Mouse (Mus musculus) lung, postnatal 14 days (tissue): ENCODE data around the gene Ppm1h.

Experiments
- DNase-seq: peaks from one replicate; pipeline ENCODE4 v3.0.0; 2021

Ppm1h gene

DNA sequence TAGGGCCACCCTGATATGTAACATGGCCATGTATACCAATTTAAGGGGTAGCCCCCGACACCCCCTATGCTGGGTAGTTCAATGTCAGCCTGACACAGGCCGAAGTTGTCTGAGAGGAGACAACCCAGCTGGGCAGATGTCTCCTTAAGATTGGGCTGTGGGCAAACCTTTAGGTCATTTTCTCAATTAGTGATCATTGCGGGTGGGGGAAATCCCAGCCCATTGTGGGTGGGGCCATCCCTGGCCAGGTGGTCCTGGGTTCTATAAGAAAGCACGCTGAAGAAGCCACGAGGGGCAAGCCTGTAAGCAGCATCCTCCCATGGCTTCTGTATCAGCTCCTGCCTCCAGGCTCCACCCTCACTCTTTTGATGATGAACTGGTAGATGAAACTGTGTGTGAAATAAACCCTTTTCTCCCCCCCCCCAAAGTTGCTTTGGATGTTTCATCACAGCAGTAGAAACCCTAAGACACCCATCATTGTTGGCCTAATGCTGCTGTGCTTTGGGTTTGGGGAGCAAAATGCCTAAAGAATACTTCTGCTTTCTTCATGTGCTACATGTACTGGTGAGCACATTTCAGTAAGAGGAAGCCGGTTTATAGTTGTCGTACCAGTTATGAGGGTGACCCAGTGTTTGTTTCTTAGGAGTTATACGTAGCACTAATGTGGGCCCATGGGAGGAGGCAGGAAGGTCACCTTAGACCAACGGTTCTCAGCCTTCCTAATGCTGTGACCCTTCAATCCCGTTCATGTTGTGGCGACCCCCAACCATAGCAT is 68.8 kb downstream of the Ppm1h start:
- no peak for DNase-seq

DNA sequence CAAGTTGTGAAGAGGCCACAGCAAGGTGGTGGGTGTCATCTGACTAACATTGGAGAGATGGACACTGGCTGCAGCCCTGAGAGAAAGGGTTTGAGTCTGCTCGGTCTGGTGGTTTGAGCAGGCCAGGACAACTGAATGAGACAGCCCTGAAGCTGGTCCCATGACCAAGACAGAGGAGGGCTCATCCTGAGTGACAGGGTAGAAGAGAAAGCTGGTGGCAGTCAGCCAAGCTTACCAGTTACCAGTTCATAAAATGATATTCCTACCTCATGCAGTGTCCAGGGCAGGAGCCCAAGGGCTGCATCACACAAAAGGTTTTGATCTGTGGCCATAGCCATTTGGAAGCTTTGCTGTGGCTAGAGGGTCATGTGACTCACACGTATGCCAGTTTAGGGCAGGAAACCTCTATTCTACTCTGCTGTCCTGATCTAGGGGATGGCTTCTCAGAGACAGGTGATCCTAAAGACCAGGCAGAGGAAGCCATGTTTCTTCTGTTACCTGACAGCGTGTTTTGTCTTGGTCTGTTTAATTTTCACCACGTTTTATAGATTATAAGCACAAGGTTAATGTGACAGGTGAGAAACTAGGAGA is 69.9 kb downstream of the Ppm1h start:
- no peak for DNase-seq

DNA sequence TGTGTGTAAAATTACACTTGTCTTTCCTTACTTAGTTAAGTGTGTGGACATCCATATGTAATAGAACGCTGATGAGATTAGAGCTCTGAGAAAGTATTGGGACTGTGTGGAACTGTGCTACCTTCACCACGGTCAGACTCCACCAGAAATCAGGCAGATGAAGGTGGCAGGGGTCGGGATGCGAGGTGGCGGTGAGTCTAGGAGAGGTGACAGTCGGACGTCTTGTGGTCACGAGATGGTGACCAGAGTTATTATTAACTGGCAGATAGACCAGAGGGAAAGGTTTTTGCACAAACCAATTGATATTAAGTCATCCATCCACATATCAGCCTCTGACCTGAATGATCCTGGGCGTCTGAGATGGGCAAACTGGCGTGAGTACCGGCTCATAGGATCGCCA is 70.5 kb downstream of the Ppm1h start:
- DNase-seq: no peak

DNA sequence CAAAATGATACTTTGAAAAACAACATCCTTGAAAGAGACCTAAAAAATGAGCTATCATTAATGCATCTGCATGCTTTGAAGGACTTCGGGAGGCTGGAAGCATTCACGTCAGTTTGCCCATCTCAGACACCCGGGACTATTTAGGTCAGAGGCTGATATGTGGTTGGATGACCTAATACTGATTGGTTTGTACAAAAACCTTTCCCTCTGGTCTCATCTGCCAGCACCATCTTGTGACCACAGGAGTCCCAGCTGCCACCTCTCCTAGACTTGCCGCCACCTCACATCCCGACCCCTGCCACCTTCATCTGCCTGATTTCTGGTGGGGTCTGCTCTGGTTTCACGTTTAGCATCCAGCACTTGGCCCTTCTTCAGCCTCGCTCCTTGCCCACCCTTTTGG is 71.3 kb downstream of the Ppm1h start:
- DNase-seq: no peak

DNA sequence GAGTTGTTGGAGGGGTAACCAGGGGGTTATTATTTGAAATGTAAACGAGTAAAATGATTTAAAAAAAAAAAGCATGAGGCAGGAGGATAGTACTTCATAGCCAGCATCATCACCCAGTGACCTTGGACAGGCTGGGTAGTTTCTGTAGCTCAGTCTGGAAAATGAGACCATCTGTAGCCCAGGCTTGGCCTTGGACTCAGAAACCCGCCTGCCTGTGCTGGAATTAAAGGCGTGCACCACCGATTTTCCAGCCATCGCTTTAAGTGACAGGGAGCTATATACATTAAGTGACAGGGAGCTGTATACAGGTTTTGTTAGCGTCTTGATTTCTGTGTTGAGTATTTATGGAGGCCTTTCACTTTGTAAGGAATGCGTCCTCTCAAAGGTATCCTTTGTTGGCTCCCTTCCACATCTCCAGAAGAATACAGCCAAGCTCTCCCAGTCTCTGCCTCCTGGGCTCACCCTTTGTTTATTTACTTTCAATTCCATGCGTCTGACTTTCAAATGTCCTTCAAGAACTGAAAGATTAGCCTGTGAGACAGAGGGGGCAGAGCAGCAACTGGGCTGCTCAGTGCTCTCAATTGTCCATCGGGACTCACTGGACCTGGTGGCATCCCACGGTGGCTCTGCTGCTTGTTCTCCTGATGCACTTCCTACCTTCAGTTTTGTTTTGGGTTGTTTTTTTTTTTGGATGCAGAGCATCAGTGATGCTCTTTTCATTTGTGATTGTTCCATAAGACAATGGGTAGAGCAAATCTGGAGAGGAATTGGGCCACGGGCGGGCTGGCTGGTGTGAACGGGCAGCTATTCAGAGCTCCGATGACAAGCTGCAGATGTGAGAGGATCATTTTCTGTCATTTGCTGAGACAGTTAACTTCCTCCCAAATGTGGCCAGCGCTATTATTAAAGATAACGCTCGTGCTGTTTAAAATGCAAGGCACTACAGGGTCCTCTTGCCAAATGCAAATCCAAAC is 74.7 kb downstream of the Ppm1h start:
- DNase-seq: no peak

DNA sequence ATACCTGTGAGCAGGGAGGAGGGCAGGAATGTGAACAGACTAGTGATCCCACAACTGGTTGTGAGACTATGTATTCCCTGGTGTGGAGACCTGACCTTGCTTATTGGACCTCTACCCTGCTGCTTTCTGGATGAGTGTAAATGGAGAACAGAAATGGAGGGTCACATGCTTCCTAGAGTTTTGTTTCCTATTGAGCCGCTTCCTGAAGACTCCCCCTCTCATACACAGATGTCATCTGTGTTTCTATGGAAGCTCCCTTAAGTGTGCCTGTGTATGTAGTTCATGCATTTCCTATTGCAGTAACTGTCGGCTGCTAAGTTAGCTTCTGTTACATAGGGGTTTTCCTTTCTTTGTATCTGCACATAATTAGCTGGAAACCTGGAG is 75.4 kb downstream of the Ppm1h start:
- DNase-seq: no peak

DNA sequence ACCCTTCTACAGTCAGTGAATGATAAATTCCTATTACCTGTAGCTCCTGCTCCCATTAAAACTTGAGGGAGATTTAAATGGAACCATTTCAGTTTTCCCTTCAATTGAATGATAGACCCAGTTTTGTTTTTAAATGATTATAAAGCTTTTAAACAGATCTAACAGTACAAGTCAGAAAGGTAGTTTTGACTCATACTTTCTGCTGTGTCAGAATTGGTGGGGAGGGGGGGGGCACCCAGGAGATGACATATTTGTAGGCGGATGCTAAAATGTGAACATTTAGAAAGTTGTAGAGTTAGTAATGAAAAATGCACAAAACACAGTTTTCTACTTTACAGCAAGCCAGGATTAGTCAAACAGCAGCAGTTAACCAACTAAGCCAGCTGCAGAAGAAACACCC is 76.4 kb downstream of the Ppm1h start:
- DNase-seq: no peak

DNA sequence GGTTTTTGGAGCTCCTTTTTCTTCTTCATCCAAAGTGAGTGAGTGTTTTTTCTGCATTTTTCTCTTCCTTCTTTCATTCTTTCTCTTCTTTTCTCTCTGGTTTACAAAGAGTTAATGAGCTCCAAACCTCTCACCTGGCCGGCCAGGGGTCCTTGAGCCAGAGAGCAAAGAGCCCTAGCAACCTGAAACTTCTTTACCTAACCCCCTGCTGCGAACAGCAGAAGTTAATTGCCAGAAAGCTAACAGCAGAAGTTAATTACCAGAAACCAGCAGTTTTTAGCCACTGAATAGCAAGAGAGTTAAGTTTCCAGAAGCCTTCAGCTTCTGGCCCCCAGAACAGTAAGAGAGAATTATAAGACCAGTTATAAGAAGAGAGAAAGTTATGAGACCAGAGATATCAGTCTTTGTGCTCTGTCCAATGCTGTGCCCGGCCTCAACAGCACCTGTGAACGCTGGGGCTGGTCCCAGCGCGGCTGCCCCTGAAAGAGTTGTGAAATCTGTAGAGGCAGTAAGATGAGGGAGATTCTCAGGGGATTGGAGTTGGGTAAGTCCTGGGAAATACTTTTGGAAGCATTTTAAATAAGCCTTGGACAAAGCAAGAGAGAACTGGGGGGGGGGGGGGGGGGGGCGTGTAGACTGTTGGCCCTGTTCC is 78.4 kb downstream of the Ppm1h start:
- no peak for DNase-seq

DNA sequence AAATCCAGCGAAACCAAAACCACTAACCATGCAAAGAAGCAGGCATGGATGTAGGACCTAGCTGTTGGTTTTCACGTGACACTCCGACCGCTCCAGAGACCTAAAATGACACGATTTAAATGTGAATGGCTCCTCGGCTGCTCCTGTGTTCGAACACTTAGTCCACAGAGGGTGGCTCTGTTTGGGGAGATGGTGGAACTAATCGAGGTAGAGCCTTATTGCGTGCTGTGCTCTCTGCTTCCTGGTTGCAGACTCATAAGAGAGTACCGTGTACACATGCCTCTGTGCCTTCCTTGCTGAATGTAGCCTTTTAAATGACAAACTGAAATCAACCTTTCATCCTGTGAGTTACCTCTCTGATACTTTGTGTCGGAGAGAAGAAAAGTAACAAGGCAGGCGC is 79.2 kb downstream of the Ppm1h start:
- DNase-seq: no peak

DNA sequence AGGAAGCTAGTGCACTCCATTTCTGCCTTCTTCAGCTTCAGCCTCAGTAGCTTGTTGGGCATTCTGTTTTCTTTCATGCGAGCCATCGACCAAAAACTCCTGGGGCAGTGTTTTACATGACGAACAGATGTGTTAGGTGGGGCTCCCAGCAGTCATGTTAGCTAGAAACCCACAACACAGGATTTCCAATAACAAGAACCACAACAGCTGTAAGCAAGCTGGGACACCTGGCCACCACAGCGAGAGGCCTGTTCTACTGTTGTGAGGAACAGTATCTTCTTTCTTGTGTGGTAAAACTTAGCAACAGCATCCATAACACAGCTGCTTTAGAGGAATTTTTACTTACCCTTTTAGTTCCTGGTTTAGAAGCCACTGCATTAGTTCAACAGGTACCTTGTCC is 79.8 kb downstream of the Ppm1h start:
- DNase-seq: no peak

DNA sequence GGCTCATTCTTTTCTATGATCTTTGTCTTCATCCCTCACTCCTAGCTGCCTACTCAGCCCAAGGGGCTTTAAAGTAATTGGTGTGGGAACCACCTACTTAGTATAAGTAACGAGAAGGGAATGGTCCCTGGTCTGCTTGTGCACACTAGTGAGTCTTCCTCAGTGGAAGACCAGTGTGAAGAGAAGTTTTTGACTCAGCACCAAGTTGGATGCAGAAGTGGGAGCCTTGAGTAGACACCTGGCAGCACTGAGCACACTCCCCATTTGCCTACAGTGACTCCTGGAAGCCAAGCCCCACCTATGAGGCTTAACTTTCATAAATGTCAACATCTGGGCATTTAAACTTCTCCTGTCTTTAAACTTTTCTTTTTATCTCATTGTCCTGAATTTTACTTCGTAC is 81.2 kb downstream of the Ppm1h start:
- no peak for DNase-seq

DNA sequence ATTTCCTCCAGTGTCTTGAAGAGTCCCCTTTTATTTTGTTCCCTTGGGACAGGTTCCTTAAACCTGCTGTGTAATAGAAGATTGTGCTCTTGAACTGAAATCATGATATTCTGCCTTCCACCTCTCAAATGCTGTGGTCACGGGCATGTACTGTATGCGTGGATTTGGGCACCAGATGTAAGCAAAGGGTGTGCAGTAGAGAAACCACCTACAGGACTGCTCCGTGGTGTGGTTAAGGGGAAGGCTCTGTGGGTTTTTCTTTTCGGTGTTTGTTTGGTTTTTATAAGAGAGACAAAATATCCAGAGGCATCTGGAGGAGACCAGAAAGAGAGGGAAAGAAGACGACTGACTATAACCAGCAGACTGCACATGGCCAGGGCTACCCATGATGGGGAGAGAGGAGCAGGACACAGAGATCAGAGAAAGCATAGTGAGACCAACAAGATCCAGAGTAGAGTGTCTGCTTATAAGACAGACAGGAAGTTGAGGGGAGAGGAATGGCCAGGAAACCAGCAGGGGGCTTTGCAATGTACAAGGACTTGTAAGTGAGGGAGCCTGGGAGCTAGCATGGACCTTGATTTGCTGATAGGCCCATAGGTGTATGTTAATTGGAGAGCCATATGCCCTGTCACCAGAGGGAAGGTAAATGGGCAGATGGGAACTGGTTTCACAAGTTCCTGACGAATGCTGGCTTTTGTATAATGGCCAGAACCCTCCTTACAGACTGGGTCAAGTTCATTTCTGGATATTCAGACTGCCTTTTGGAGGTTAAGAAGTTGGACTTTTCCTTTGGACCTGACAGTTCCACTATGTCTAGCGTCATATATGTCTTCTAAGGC is 82.1 kb downstream of the Ppm1h start:
- DNase-seq: no peak

DNA sequence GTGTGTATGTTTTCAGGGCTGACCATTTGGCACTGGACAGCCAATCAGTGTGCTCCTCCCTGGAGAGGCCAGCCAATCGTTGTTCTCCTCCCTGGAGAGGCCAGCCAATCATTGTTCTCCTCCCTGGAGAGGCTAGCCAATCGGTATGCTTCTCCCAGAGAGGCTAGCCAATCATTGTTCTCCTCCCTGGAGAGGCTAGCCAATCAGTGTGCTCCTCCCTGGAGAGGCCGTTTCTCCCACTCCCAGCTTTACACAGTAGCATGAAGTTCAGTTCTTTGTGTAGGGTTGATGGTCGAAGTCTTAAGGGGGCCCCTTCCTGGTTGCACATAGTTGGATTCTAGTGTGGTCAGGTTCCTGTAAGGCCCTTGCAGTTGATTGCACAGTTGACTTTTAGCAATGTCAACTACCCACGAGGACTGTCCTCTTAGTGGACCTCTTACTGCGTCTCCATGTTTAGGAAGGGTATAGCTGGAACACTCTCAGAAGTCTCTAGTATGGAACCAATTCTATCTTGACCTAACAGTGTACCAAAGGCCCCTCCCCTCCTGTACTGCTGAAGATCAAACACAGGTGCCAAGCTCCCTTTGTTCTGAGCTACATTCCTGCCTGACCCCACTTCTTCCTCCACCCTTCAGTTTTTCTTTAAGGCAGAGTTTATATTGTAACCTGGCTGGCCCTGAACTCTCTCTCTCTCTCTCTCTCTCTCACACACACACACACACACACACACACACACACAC is 84.4 kb downstream of the Ppm1h start:
- DNase-seq: no peak

DNA sequence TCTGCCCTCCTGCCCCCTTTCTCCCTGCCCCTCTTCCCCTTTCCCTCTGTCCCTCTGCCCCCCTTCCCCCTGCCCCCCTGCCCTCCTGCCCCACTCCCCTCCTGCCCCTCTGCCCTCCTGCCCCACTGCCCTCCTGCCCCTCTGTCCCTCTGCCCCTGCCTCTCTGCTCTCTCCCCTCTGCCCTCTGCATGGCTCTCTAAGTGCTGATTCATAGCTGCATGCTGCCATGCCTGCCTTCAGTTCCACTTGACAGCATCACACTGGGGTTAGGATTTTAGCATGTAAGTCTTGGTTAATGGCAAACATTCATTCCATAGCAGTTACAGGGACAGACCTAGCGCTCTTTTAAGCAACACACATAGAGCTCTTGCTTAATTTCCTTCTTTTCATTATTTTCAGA is 85.0 kb downstream of the Ppm1h start:
- DNase-seq: no peak

DNA sequence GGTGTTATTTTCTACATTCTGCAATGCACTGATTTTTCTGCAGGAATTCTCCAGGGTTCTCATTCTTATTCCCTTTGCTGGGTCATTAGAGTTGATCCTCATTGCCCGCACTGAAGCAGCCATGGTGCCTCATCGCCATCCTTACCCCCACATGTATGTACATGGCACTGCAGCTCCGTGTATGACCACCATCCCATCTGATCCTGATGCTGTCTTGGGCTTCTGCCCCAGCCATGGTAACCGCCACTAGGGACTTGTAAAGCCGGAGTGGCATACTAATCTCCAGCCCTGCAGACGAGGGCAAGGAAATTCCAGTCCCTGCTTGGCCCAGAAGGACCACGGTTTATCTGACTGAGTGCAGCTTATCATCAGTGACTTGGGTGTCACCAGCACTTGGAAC is 86.1 kb downstream of the Ppm1h start:
- DNase-seq: no peak

DNA sequence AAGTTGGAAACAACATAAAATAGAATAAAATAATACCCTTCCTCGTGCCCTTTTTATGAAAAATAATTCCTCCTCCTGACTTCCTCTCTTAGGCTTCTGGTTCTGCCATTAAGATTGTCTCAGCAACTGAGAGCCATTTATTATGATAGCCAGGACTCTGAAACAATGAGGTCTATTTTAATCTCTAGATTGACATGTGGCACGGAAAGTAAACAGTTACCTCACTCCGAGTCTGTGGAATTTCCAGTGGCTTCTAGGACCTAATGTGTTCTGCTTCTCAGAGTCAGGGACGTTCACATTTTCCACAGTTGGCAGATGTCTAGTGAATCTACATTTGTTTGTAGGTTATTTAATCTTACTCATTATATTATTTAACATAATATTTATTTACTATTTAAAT is 87.0 kb downstream of the Ppm1h start:
- no peak for DNase-seq

DNA sequence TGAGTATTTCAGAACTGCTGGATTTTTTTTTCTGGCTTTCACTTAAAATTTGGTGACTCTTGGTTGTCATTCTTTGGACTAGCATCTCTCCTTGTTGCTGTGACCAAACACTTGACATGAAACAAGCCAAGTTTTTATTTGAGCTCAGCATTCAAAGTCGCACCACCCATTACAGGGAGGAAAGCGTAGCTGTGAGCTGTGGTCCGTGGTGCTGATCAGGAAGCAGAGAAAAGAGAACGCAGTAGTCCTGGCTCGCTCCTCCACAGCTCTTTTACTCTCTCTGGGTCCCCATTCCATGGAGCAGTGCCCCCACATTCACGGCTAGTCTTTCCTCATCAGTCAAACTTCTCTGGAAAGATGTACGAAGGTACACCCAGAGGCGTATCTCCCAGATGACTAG is 87.4 kb downstream of the Ppm1h start:
- no peak for DNase-seq

DNA sequence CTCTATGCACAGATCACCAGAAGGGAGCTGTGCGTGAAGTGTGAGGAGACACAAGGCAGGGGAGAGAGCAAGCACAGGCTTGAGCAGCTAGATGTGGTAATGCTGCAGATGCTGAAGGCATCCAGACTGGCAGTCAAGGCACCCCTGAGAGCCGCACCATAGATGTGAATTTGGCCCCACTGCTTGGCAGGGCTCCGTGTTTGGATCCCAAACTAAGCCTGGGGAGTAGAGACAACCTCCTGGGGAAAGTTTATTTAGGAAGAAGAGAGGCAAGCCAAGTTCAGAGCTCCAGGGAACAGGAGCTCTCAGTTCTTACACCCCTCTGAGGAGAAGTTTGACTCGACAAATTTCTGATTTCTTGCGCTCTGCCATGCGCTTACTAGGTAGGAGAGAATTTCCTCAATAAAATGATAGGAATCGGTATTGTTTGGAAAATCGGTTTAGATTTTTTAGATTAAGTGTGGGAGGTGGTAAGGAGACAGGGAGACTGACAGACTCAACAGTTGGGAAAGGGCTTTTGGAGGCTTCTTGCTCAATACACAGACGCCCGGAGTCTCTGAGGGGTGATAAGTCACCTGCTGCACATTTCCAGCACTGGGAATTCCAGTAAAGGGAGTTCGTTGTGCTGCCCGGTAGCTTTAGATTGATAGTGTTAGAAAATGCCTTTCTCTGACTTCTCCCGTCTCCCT is 89.8 kb downstream of the Ppm1h start:
- DNase-seq: no peak

DNA sequence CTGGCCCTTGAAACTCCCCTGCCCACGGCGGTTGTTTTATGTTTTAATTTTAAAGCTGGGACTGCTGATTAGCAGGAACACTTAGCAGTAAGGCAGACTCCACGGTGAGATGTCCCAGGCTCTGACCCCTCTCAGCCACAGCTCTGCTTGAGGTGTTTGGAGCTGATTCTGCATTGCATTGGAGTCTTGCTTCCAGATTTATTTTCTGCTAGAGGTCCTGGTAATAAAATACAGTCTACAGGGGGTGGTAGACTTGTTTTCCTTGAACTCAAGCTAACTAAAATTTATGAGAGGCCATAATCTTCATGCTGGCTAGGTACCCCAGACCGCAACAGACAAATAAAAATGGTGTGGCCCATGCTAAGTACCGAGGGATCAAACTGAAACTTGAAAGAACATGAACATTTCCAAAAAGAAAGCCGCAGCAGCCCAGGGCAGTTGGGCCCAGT is 90.4 kb downstream of the Ppm1h start:
- DNase-seq: no peak

DNA sequence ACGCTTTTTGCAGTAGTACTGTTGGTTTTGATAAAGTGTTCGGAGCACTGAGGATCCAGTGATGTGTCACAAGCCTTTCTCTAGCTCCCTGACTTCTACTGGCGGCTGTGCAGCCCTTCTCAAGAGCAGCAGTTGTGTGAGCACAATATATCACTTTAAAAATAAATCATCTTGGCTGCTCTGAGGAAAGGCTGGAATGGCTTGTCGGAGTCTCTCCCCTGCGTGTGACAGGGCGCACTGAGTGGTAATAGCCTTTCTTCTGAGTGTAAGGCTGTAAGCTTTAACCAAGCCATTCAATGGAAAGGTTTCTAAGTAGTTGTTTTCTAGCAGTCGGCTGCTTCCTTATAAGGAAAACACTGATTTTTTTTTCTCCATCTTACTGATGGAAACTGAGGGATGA is 91.8 kb downstream of the Ppm1h start:
- DNase-seq: no peak

DNA sequence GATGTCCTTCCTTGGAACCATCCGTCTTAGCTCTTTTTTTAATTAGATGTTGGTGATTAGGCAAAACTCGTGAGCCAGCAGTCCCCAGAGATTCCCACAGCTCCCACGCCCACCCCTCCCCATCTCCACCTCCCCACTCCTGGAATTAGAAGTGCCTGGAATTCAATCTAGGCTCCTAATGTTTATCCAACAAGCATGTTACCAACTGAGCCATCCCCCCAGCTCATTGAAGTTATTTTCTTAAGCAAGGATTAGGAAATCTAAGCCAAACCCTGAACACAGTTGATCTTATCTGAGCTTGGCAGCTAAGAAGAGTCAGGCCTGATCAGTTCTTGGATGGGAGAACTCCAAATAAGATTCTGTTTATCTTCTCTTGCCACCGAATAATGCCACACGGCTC is 92.4 kb downstream of the Ppm1h start:
- no peak for DNase-seq
